Mouse (Mus musculus): ENCODE measurements at regions not wholly inside any gene's neighbourhood (a gene's known extent, or its start where the extent isn't known, plus 50 kb on each side); places are given as distances from the start of the nearest gene placed in this dataset.

DNA sequence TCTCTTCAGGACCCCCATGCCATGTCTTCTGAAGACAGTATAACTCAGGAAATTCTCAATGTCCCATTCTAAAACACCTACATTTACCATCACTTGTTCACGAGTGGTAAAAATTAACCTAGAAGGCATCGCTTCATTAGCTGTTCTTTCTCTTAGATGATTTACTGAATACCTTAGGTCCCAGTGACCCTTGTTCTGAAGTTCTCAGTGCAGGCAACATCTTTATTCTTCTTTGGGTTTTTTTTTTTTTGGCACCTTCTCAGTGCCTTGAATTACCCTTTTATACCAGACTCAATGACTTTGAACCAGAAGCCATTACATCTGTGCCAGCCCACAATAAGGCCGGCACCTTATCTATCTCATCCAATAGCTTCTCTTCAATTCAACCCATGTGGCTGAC is 167.1 kb upstream of the Usp24 start:
- TF ChIP-seq POLR2A (IDR thresholded peaks at IDR 0.05; ENCODE audit: borderline replicate concordance, control insufficient read depth, low read depth, low read length) (no peak), CTCF (IDR thresholded peaks at IDR 0.05; ENCODE audit: control insufficient read depth, insufficient read depth, low read length) (no peak)
- Histone ChIP-seq H3K27ac (ENCODE audit: control insufficient read depth, insufficient read depth, low read depth, low read length, poor library complexity) (no peak overlapping the region), H3K4me3 (replicated peaks; ENCODE audit: control insufficient read depth, low read depth, low read length) (no peak overlapping the region), H3K4me1 (ENCODE audit: control insufficient read depth, insufficient read depth, low read length) (no peaks in the 10 kb centered on the region)
- 82% methylated on average over 3 of the region's 3 CpGs for WGBS

GRCm38 (mm10) chr4:106149471-106150048 is 166.5 kb upstream of the Usp24 start:
- Histone ChIP-seq H3K4me1 (ENCODE audit: control insufficient read depth, insufficient read depth, low read length) (no peaks in the 10 kb centered on the region), H3K4me3 (replicated peaks; ENCODE audit: control insufficient read depth, low read depth, low read length) (no peak overlapping the region), H3K27ac (ENCODE audit: control insufficient read depth, insufficient read depth, low read depth, low read length, poor library complexity) (no peak overlapping the region)
- no peak for TF ChIP-seq CTCF (IDR thresholded peaks at IDR 0.05; ENCODE audit: control insufficient read depth, insufficient read depth, low read length)
- TF ChIP-seq POLR2A (IDR thresholded peaks at IDR 0.05; ENCODE audit: borderline replicate concordance, control insufficient read depth, low read depth, low read length) = no peak
- 84% methylated on average over 7 of the region's 7 CpGs for whole genome bisulfite sequencing

DNA sequence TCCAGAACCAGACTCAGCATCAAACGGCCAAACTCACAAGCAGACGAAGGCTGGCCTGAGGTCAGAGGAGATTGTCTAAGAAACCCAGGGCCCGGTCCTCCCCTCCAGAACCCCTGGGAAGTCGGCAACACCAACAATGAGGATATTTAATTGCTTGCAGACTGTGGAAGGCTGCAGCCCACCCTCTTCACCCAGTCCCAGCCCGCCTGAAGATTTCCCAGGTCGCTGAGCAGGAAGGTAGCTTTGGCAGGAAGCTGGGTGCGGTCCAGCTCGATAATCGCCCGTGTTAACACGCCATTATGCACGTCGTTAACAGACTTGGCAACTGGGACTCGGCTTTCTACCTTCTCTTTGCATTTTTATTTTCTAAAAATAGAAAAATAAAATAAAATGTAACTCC is 165.2 kb upstream of the Usp24 start:
- no peak for TF ChIP-seq POLR2A (IDR thresholded peaks at IDR 0.05; ENCODE audit: borderline replicate concordance, control insufficient read depth, low read depth, low read length)
- TF ChIP-seq CTCF (IDR thresholded peaks at IDR 0.05; ENCODE audit: control insufficient read depth, insufficient read depth, low read length) = no peak
- 79% methylated on average over 14 of the region's 14 CpGs for WGBS
- H3K27ac ChIP-seq (ENCODE audit: control insufficient read depth, insufficient read depth, low read depth, low read length, poor library complexity) = no peak overlapping the region
- no peaks in the 10 kb centered on the region for H3K4me1 ChIP-seq (ENCODE audit: control insufficient read depth, insufficient read depth, low read length)
- no peak overlapping the region for H3K4me3 ChIP-seq (replicated peaks; ENCODE audit: control insufficient read depth, low read depth, low read length)

- TF ChIP-seq CTCF (IDR thresholded peaks at IDR 0.05; ENCODE audit: control insufficient read depth, insufficient read depth, low read length) = no peak
- TF ChIP-seq POLR2A (IDR thresholded peaks at IDR 0.05; ENCODE audit: borderline replicate concordance, control insufficient read depth, low read depth, low read length) = no peak
- 75% methylated on average over 9 of the region's 9 CpGs for WGBS
- Histone ChIP-seq H3K27ac (ENCODE audit: control insufficient read depth, insufficient read depth, low read depth, low read length, poor library complexity) (no peak overlapping the region), H3K4me1 (ENCODE audit: control insufficient read depth, insufficient read depth, low read length) (no peaks in the 10 kb centered on the region), H3K4me3 (replicated peaks; ENCODE audit: control insufficient read depth, low read depth, low read length) (no peak overlapping the region)
Measured at GRCm38 (mm10) chr4:106157451-106158179, 158.4 kb upstream of the Usp24 start.

DNA sequence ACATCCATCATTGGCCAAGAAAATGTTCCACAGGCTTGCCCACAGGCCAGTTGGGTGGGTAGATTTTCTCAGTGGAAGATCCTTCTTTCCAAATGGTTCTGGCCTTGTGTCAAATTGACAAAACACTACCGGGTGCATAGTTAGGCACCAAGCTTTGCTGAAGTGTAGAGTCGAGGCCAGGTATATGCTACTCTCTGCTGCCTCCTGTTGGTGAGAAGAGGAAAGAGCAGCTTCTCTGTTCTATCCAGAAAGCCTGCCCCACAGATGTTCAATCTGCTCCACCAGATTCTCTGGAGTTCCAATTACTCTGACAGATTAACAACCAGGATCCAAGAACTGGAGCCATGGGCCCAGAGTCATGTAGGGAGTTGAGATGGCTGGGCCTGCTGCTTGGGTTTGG is 154.4 kb upstream of the Usp24 start:
- H3K27ac ChIP-seq (ENCODE audit: control insufficient read depth, insufficient read depth, low read depth, low read length, poor library complexity) = no peak overlapping the region
- 47% methylated on average over 2 of the region's 2 CpGs for WGBS
- H3K4me1 ChIP-seq (ENCODE audit: control insufficient read depth, insufficient read depth, low read length) = no peaks in the 10 kb centered on the region

DNA sequence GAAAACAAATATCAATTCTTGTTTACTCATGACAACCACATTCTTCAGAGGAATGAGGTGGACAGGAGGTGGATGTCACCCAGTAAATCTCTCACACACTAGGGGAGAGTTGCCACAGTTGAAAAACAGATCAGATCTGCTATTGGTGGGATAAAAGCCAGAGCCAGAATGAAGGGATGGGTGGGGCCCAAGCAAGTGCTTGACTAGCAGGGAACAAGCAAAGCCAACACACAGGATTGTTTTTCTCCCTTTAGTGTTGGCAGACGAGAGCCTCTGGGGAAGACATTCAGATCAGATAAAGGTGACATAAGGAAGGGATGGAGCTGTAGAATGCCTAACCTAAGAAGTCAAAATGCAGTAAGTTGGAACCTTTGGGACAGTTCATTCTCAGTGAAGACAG is 153.5 kb upstream of the Usp24 start:
- Histone ChIP-seq H3K4me1 (ENCODE audit: control insufficient read depth, insufficient read depth, low read length) (no peaks in the 10 kb centered on the region), H3K27ac (ENCODE audit: control insufficient read depth, insufficient read depth, low read depth, low read length, poor library complexity) (no peak overlapping the region), H3K4me3 (replicated peaks; ENCODE audit: control insufficient read depth, low read depth, low read length) (no peak overlapping the region)
- 81% methylated on average over 1 of the region's 1 CpGs for whole genome bisulfite sequencing
- TF ChIP-seq CTCF (IDR thresholded peaks at IDR 0.05; ENCODE audit: control insufficient read depth, insufficient read depth, low read length) (no peak), POLR2A (IDR thresholded peaks at IDR 0.05; ENCODE audit: borderline replicate concordance, control insufficient read depth, low read depth, low read length) (no peak)

More for the DNA sequence above, 154.4 kb upstream of the Usp24 start:
- no peak overlapping the region for H3K4me3 ChIP-seq (replicated peaks; ENCODE audit: control insufficient read depth, low read depth, low read length)
- no peak for TF ChIP-seq POLR2A (IDR thresholded peaks at IDR 0.05; ENCODE audit: borderline replicate concordance, control insufficient read depth, low read depth, low read length)
- TF ChIP-seq CTCF (IDR thresholded peaks at IDR 0.05; ENCODE audit: control insufficient read depth, insufficient read depth, low read length) = peak; percentile 12; the same call in 1 of the 2 replicates

DNA sequence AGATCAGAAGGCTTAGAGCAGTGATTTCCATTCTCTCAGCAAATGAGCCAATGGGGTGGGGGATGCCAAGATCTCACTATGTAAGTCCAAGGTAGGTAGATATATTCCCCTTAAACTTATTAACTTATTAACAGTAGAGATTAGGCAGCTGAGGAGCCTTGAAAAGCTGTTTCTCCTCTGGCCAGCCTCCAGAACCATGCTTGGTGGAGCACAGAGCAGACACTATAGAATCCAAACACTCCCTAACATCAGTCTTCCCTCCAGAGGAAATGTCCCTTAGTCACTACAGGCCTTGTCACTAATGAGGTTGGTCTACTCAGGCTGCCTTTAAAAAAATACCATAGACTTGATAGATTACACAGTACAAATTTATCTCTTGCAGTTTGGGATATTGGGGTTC is 152.8 kb upstream of the Usp24 start:
- TF ChIP-seq POLR2A (IDR thresholded peaks at IDR 0.05; ENCODE audit: borderline replicate concordance, control insufficient read depth, low read depth, low read length) = no peak
- TF ChIP-seq CTCF (IDR thresholded peaks at IDR 0.05; ENCODE audit: control insufficient read depth, insufficient read depth, low read length) = no peak
- no peaks in the 10 kb centered on the region for H3K4me1 ChIP-seq (ENCODE audit: control insufficient read depth, insufficient read depth, low read length)
- H3K27ac ChIP-seq (ENCODE audit: control insufficient read depth, insufficient read depth, low read depth, low read length, poor library complexity) = no peak overlapping the region
- H3K4me3 ChIP-seq (replicated peaks; ENCODE audit: control insufficient read depth, low read depth, low read length) = no peak overlapping the region

DNA sequence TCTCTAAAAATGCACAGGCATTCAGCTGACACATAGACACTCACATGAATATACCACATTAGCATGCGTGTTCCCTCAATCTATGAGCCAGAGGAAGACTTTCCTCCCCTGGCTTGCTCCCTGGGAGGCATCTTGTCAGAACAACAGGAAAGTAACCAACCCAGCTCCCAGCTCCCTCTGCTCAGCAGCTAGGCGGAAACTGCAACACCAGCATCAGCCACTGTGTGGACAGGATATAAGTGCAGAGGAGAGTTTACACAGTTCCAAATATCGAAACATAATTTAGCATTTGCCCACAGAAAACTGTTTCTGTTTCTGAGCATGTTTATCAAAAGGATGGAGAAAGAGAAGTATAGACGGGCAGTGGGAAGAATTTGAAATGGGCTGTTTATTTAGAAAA is 148.3 kb upstream of the Usp24 start:
- H3K4me1 ChIP-seq (ENCODE audit: control insufficient read depth, insufficient read depth, low read length) = no peaks in the 10 kb centered on the region
- no peak overlapping the region for H3K4me3 ChIP-seq (replicated peaks; ENCODE audit: control insufficient read depth, low read depth, low read length)
- no peak overlapping the region for H3K27ac ChIP-seq (ENCODE audit: control insufficient read depth, insufficient read depth, low read depth, low read length, poor library complexity)
- 62% methylated on average over 4 of the region's 4 CpGs for WGBS
- TF ChIP-seq CTCF (IDR thresholded peaks at IDR 0.05; ENCODE audit: control insufficient read depth, insufficient read depth, low read length) = no peak
- no peak for TF ChIP-seq POLR2A (IDR thresholded peaks at IDR 0.05; ENCODE audit: borderline replicate concordance, control insufficient read depth, low read depth, low read length)
